Comparison of ENCODE assay signal across 9 mouse cellular contexts in genomic region chr2:152950358-152951064, GRCm38 (mm10). TPM values are rescaled to one million over a fixed set of nuclear protein-coding genes. Genes with fewer than 3 reads are reported as not detected.
A peak's percentile ranks its signal among the peaks of the same experiment; 100 is the strongest.
DNase-seq lines count a peak whose midpoint lies in the region; ATAC-seq and TF ChIP-seq lines count a peak whose summit lies in the region.
"Had no signal": no experiment of that assay in that cellular context is flagged by ENCODE, and none has a peak within 500 bp of the region (broad histone marks: within the 10 kb centered on the region; RNA-seq: fewer than 3 reads in every experiment).

No protein-coding gene starts in this region.

- H3K4me3 ChIP-seq in heart, embryonic 12.5 days = peak overlapping the region; percentile 70; the same call in 1 of the 2 replicates
- peak overlapping the region; percentile 56 for H3K4me3 ChIP-seq in cortical plate, adult 2 months (ENCODE audit: insufficient read depth, low read length)
- H3K4me3 ChIP-seq in forebrain, postnatal 0 days (ENCODE audit: low read depth, low read length) = peak overlapping the region; percentile 68
- peak overlapping the region; percentile 72 for H3K4me3 ChIP-seq in midbrain, embryonic 13.5 days (replicated peaks)

- no peak for TF ChIP-seq CTCF in cortical plate, adult 2 months (IDR thresholded peaks at IDR 0.05; ENCODE audit: extremely low read depth, insufficient read depth, low read length)
- no peak for TF ChIP-seq CTCF in forebrain, postnatal 0 days (IDR thresholded peaks at IDR 0.05; ENCODE audit: low read depth)

- 38% methylated on average over 11 of the region's 11 CpGs for WGBS in heart, embryonic 12.5 days
- 37% methylated on average over 11 of the region's 11 CpGs for WGBS in forebrain, postnatal 0 days
- WGBS in midbrain, embryonic 13.5 days = 37% methylated on average over 11 of the region's 11 CpGs

- DNase-seq in heart, adult 9 months (ENCODE audit: low spot score in 2 of 2) = no peak
- no peak for DNase-seq in forebrain, postnatal 0 days
- no peak for DNase-seq in spleen, postnatal 36 days (ENCODE audit: low spot score in 2 of 2)

- H3K36me3 ChIP-seq in heart, embryonic 12.5 days = no peaks in the 10 kb centered on the region
- no peaks in the 10 kb centered on the region for H3K36me3 ChIP-seq in forebrain, postnatal 0 days (ENCODE audit: insufficient read depth)
- H3K36me3 ChIP-seq in midbrain, embryonic 13.5 days = no peaks in the 10 kb centered on the region

- no peak overlapping the region for H3K27ac ChIP-seq in heart, embryonic 12.5 days (ENCODE audit: poor library complexity, severe bottlenecking)
- H3K27ac ChIP-seq in cortical plate, adult 2 months (ENCODE audit: insufficient read depth, low read length) = no peak overlapping the region
- H3K27ac ChIP-seq in forebrain, postnatal 0 days (ENCODE audit: low read depth, low read length) = no peak overlapping the region
- H3K27ac ChIP-seq in midbrain, embryonic 13.5 days = no peak overlapping the region
- H3K27ac ChIP-seq: liver, embryonic 14.5 days had no signal

- H3K4me2 ChIP-seq in heart, embryonic 12.5 days = peak overlapping the region; percentile 98
- peak overlapping the region; percentile 82 for H3K4me2 ChIP-seq in forebrain, postnatal 0 days (ENCODE audit: low read depth)
- peak overlapping the region; percentile 92 for H3K4me2 ChIP-seq in midbrain, embryonic 13.5 days (replicated peaks)

- H3K27me3 ChIP-seq in heart, embryonic 12.5 days (replicated peaks) = peaks cover 93% of the 10 kb centered on the region
- no peaks in the 10 kb centered on the region; the same call in 1 of the 2 replicates for H3K27me3 ChIP-seq in forebrain, postnatal 0 days (ENCODE audit: insufficient read depth, low read length)
- H3K27me3 ChIP-seq in midbrain, embryonic 13.5 days = peaks cover 43% of the 10 kb centered on the region

- ATAC-seq in heart, embryonic 12.5 days (ENCODE audit: insufficient number of reproducible peaks, low FRiP score) = peak; percentile 20; the same call in 1 of the 2 replicates
- no peak for ATAC-seq in forebrain, postnatal 0 days
- peak; percentile 61 for ATAC-seq in midbrain, embryonic 13.5 days
- ATAC-seq in erythroblast, adult 5-6 weeks (replicated peaks; ENCODE audit: low FRiP score, poor library complexity, severe bottlenecking) = no peak
- ATAC-seq in megakaryocyte-erythroid progenitor cell, adult 5-6 weeks (replicated peaks; ENCODE audit: low FRiP score, low TSS enrichment, poor library complexity, severe bottlenecking) = no peak

- peak overlapping the region; percentile 71; the same call in 1 of the 2 replicates for H3K9ac ChIP-seq in heart, embryonic 12.5 days
- H3K9ac ChIP-seq in forebrain, postnatal 0 days = peak overlapping the region; percentile 82
- peak overlapping the region; percentile 91; the same call in 1 of the 2 replicates for H3K9ac ChIP-seq in midbrain, embryonic 13.5 days (replicated peaks)
- H3K9ac ChIP-seq: liver, embryonic 14.5 days had no signal

- TF ChIP-seq POLR2A in cortical plate, adult 2 months (IDR thresholded peaks at IDR 0.05; ENCODE audit: extremely low read depth, insufficient read depth, low read length) = no peak

- H3K4me1 ChIP-seq in heart, embryonic 12.5 days (replicated peaks) = 0 out of 2 replicates have a peak, but pooled peaks cover 18% of the 10 kb centered on the region
- no peaks in the 10 kb centered on the region for H3K4me1 ChIP-seq in cortical plate, adult 2 months (ENCODE audit: control insufficient read depth, insufficient read depth, low read length)
- peaks cover 7% of the 10 kb centered on the region; the same call in 1 of the 2 replicates for H3K4me1 ChIP-seq in forebrain, postnatal 0 days (ENCODE audit: insufficient read depth)
- H3K4me1 ChIP-seq in midbrain, embryonic 13.5 days (replicated peaks) = peaks cover 17% of the 10 kb centered on the region

- H3K9me3 ChIP-seq in heart, embryonic 12.5 days (replicated peaks) = no peaks in the 10 kb centered on the region
- no peaks in the 10 kb centered on the region for H3K9me3 ChIP-seq in forebrain, postnatal 0 days (ENCODE audit: low read length)
- H3K9me3 ChIP-seq in midbrain, embryonic 13.5 days = no peaks in the 10 kb centered on the region

RNA-seq across cellular contexts. Expression of gene Dusp15, which starts 1.0 kb away (rescaled TPM):
- 0.10 TPM in 1 of 2 replicates, not detected in the other for polyA plus RNA-seq in heart, embryonic 12.5 days (2016; fragmentation: Nextera tagmentation; extraction: Ambion mirVana)
- polyA plus RNA-seq in cortical plate, adult 2 months (2012; rRNA removed) = 37.7 and 40.7 TPM in 2 replicates
- 23.7 and 25.0 TPM in 2 replicates for total RNA-seq in forebrain, postnatal 0 days (2014; rRNA removed)
- 12.9 and 14.8 TPM in 2 replicates for polyA plus RNA-seq in forebrain, postnatal 0 days (2015; fragmentation: Nextera tagmentation; extraction: Ambion mirVana)
- polyA plus RNA-seq in midbrain, embryonic 13.5 days (2015; fragmentation: Nextera tagmentation; extraction: Ambion mirVana) = 3.5 and 6.3 TPM in 2 replicates
- not detected in 2 replicates for total RNA-seq in erythroblast, adult 5-6 weeks (2015; ENCODE audit: low replicate concordance)
- total RNA-seq in erythroblast, adult 5-6 weeks (2017; ENCODE audit: low replicate concordance) = 0.17 TPM in 1 of 2 replicates, not detected in the other
- not detected in 2 replicates for total RNA-seq in megakaryocyte-erythroid progenitor cell, adult 5-6 weeks (2014; fragmentation: Nextera tagmentation)
- total RNA-seq in megakaryocyte-erythroid progenitor cell, adult 5-6 weeks (2017) = not detected in 2 replicates

RNA-seq across cellular contexts. Expression of gene Ttll9, which starts 11.8 kb away (rescaled TPM):
- polyA plus RNA-seq in heart, embryonic 12.5 days (2016; fragmentation: Nextera tagmentation; extraction: Ambion mirVana) = 0.24 and 0.38 TPM in 2 replicates
- 1.7 and 2.0 TPM in 2 replicates for polyA plus RNA-seq in cortical plate, adult 2 months (2012; rRNA removed)
- 3.3 and 8.0 TPM in 2 replicates for total RNA-seq in forebrain, postnatal 0 days (2014; rRNA removed)
- 3.9 and 4.3 TPM in 2 replicates for polyA plus RNA-seq in forebrain, postnatal 0 days (2015; fragmentation: Nextera tagmentation; extraction: Ambion mirVana)
- polyA plus RNA-seq in midbrain, embryonic 13.5 days (2015; fragmentation: Nextera tagmentation; extraction: Ambion mirVana) = 3.4 and 3.9 TPM in 2 replicates
- 0.38 TPM in 1 of 2 replicates, not detected in the other for total RNA-seq in erythroblast, adult 5-6 weeks (2015; ENCODE audit: low replicate concordance)
- not detected in 2 replicates for total RNA-seq in erythroblast, adult 5-6 weeks (2017; ENCODE audit: low replicate concordance)
- not detected in 2 replicates for total RNA-seq in megakaryocyte-erythroid progenitor cell, adult 5-6 weeks (2014; fragmentation: Nextera tagmentation)
- not detected in 2 replicates for total RNA-seq in megakaryocyte-erythroid progenitor cell, adult 5-6 weeks (2017)

RNA-seq across cellular contexts. Expression of gene Foxs1, which starts 17.5 kb away (rescaled TPM):
- 0.86 and 1.1 TPM in 2 replicates for polyA plus RNA-seq in heart, embryonic 12.5 days (2016; fragmentation: Nextera tagmentation; extraction: Ambion mirVana)
- polyA plus RNA-seq in cortical plate, adult 2 months (2012; rRNA removed) = 1.0 and 1.4 TPM in 2 replicates
- total RNA-seq in forebrain, postnatal 0 days (2014; rRNA removed) = 2.4 and 2.6 TPM in 2 replicates
- 3.1 TPM in 2 replicates for polyA plus RNA-seq in forebrain, postnatal 0 days (2015; fragmentation: Nextera tagmentation; extraction: Ambion mirVana)
- 3.4 and 3.6 TPM in 2 replicates for polyA plus RNA-seq in midbrain, embryonic 13.5 days (2015; fragmentation: Nextera tagmentation; extraction: Ambion mirVana)
- not detected in 2 replicates for total RNA-seq in erythroblast, adult 5-6 weeks (2015; ENCODE audit: low replicate concordance)
- total RNA-seq in erythroblast, adult 5-6 weeks (2017; ENCODE audit: low replicate concordance) = not detected in 2 replicates
- total RNA-seq in megakaryocyte-erythroid progenitor cell, adult 5-6 weeks (2014; fragmentation: Nextera tagmentation) = not detected in 2 replicates
- not detected in 2 replicates for total RNA-seq in megakaryocyte-erythroid progenitor cell, adult 5-6 weeks (2017)

RNA-seq across cellular contexts. Expression of gene Mylk2, which starts 39.4 kb away (rescaled TPM):
- 0.05 and 0.12 TPM in 2 replicates for polyA plus RNA-seq in heart, embryonic 12.5 days (2016; fragmentation: Nextera tagmentation; extraction: Ambion mirVana)
- not detected in 2 replicates for polyA plus RNA-seq in cortical plate, adult 2 months (2012; rRNA removed)
- total RNA-seq in forebrain, postnatal 0 days (2014; rRNA removed) = 0.29 TPM in 1 of 2 replicates, not detected in the other
- not detected in 2 replicates for polyA plus RNA-seq in forebrain, postnatal 0 days (2015; fragmentation: Nextera tagmentation; extraction: Ambion mirVana)
- polyA plus RNA-seq in midbrain, embryonic 13.5 days (2015; fragmentation: Nextera tagmentation; extraction: Ambion mirVana) = 0.06 and 0.07 TPM in 2 replicates
- not detected in 2 replicates for total RNA-seq in erythroblast, adult 5-6 weeks (2015; ENCODE audit: low replicate concordance)
- not detected in 2 replicates for total RNA-seq in erythroblast, adult 5-6 weeks (2017; ENCODE audit: low replicate concordance)
- total RNA-seq in megakaryocyte-erythroid progenitor cell, adult 5-6 weeks (2014; fragmentation: Nextera tagmentation) = not detected in 2 replicates
- total RNA-seq in megakaryocyte-erythroid progenitor cell, adult 5-6 weeks (2017) = not detected in 2 replicates
- polyA plus RNA-seq: liver, embryonic 14.5 days had no signal

Comparison
In these comparisons a context has a peak if more than half of its experiments do, and no peak if none do; other contexts are left out.
1. ATAC-seq: peak in heart, embryonic 12.5 days (single experiment) and midbrain, embryonic 13.5 days (single experiment); none in forebrain, postnatal 0 days (single experiment), erythroblast, adult 5-6 weeks (single experiment) and megakaryocyte-erythroid progenitor cell, adult 5-6 weeks (single experiment).
2. Peak in every context shown above with its lines, with median percentiles within 50 percentile points of each other: H3K4me2 ChIP-seq, H3K4me3 ChIP-seq and H3K9ac ChIP-seq.